Mouse (Mus musculus) G1E-ER4 (cell line): ENCODE measurements at regions not wholly inside any gene's neighbourhood (a gene's known extent, or its start where the extent isn't known, plus 50 kb on each side); places are given as distances from the start of the nearest gene placed in this dataset.

Source experiments
- GATA1 ChIP-seq: IDR thresholded peaks from one replicate; pipeline ENCODE4 v1.8.0; 2012; ENCODE audit warnings: low read length, inconsistent platforms

DNA sequence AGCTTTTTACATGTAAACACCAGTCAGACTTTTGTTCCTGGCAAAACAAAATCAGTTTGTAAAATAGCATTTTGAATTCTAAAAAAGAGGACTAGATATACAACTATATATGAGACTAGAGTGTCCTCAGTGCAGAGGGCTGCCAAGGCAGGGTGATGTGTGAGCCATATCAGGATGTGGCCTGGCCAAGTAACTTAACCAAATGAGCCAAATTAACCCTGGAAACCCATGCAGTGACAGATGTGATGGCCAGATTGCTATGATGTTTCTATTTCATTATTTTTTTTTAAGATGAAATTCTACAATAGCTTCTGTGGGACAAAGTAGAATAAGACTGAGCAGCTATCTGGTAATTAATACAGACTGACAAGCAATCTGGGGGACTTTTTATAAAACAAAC is 181.8 kb downstream of the Nova1 start:
- no peak for TF ChIP-seq GATA1

- no peak for TF ChIP-seq GATA1
Observed at GRCm38 (mm10) chr12:46635125-46635772, 183.5 kb downstream of the Nova1 start.

DNA sequence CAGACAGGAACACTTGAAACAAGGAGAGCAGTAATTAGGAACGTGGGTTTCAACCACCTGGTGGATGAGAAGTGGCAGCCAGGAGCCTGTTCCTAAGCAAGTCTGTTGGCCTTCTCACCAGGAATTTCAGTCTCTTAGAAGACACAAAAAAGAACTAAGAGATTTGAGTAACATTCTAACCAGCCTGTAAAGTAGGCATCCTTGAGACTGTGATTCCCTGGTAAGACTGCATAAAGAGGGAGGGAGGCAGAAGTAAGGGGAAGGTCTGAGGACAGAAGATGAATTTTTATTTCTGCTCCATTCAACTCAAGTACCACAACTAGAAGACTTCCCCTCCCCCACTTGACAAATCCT is 184.0 kb downstream of the Nova1 start:
- no peak for TF ChIP-seq GATA1

DNA sequence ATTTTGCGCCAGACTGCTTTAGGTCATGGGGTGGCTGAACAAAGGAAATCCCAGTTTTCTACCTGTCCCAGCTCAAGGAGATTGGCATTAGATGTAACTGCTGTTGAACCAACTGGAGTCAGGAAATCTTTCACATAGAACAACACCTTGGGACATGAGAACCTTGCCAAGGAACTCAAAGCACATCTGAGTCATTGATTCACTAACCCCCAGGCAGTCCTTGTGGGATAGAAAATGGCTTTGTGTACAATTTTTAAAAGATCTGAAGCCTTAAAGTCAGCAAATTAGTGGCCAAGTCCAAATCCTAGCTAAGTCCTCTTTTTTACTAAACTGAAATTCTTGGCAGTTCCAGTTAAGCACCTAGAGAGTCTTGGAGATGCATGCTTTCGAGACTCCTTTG is 191.4 kb downstream of the Nova1 start:
- TF ChIP-seq GATA1: no peak

DNA sequence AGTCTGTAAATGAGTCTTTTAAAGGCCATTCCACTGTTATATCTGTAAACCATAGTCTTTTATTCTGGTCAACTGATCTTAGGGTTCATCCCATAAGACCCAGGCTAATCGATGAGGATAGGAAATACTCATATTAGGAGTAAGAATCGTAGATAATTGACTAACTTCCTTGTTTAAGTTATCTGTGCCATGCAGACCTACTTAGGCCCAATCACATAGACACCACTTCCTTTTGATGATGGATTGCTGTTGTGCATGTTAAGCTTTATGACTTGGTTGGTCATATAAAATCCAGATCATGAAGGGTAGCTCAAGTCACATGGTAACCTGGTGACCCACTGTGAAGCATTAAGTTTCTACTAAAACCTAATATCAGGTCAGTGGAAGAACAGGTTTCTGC is 207.3 kb downstream of the Nova1 start:
- peak; percentile 94 for TF ChIP-seq GATA1

DNA sequence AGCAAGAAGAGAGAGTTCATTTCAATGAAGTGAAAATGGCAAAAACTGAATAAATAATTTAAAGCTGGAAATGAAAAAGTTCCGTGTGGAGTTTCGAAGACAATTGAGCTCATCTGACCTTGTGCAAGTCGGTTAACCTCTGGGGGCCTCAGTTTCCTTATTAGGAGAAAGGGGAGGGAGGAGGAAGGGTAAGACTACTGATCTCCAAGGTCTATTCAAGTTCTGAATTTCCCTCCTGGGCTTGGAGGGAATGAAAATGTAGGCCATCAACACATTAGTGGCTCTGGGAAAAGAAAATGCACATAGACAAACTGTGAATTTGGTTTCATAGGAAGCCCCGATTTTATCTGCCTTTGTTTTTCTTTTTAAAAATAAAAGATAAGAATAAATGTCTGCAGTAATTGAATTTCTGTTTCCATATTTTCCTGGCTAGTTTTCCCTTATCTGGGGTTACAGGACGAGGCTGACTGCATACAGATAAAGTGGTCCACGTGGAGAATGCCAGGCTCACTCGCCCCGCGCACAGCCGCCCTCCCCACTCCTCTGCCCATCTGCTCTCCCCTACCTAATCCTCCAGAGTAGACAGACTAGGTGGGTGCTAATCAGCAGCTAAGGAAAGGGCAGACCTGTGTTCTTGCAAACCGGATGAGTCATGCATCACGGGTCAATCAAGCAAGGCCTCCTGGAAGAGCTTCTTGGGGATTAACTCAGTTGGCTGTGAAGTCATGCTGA is 209.0 kb downstream of the Nova1 start:
- TF ChIP-seq GATA1: peak; percentile 83

- no peak for TF ChIP-seq GATA1
Observed at GRCm38 (mm10) chr12:46608290-46608910, 210.3 kb downstream of the Nova1 start.

DNA sequence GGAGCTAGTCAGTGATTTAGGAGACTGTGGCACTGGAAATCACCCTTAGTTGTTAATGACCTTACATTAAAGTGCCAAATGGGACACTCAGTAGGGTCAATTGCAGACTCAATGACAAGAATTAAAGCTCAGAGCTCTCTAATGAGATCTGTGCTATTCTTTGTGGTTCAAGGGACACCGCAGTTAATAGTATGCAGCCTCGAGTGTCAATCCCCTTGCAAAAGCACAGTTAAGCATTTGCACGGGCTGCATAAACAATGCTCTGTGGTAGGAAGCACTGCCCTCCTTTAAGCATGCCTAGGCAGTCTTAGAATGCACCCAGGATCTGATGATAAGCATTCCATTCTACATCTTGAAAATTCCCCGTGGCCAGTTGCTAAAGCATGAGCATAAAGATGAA is 221.5 kb downstream of the Nova1 start:
- TF ChIP-seq GATA1: no peak

GRCm38 (mm10) chr12:46568665-46569064 is 250.1 kb downstream of the Nova1 start:
- no peak for TF ChIP-seq GATA1

DNA sequence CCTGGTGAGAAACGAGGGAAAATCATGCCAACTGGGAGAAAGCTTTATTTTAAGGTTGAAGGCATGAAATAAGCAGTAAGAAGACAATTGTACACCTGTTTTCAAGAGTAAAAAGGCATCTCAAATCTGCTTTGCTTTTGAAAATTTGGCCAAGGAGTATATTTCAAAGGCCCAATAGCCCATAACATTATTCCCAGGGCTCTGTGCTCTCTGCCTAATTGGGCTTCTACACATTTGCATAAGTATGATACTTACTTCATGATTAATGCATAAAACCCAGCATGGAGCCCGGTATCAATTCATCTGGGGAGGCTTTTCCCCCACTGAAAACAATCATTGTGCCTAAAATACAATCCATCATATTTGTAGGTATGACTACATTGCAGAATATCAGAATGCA is 252.4 kb downstream of the Nova1 start:
- TF ChIP-seq GATA1: no peak

- TF ChIP-seq GATA1: no peak
Observed at GRCm38 (mm10) chr12:46520942-46521341, 297.8 kb downstream of the Nova1 start.

- TF ChIP-seq GATA1: no peak
Observed at GRCm38 (mm10) chr12:46507829-46508228, 310.9 kb downstream of the Nova1 start.

DNA sequence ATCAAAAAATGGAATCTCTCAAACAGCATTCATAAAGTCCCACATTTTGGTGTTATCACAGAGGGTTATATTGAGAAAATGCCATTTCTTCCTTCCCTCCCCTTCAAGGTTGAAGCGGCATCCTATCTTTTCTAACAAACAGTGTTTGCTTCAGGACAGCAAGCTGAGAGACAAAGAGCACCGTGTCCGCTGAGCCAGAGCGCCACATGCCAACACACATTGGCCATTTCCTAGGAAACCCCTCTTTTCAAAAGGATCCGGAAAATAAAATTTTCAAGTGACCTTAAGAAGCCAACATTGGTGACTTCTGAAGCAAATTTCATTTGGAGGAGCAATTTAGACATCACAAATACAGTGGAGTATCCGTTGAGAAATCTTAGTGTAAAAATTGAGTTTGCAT is 326.3 kb downstream of the Nova1 start:
- no peak for TF ChIP-seq GATA1

- no peak for TF ChIP-seq GATA1
Observed at GRCm38 (mm10) chr12:46450888-46451287, 367.8 kb downstream of the Nova1 start.

- no peak for TF ChIP-seq GATA1
Observed at GRCm38 (mm10) chr12:46444644-46445313, 373.9 kb downstream of the Nova1 start.

- TF ChIP-seq GATA1: peak; percentile 91
Observed at GRCm38 (mm10) chr12:46419591-46419990, 399.1 kb downstream of the Nova1 start.
